ENCODE assay signal across 14 mouse cellular contexts in genomic region chr13:82942691-82943341, GRCm38 (mm10).
DNase-seq lines count a peak whose midpoint lies in the region; ATAC-seq and TF ChIP-seq lines count a peak whose summit lies in the region.
"Had no signal": no experiment of that assay in that cellular context is flagged by ENCODE, and none has a peak within 500 bp of the region (broad histone marks: within the 10 kb centered on the region; RNA-seq: fewer than 3 reads in every experiment).

No protein-coding gene starts in this region.

- 39% methylated on average over 11 of the region's 11 CpGs for WGBS in forebrain, embryonic 12.5 days
- 62% methylated on average over 11 of the region's 11 CpGs for WGBS in forebrain, embryonic 10.5 days
- WGBS in lung, embryonic 14.5 days = 38% methylated on average over 11 of the region's 11 CpGs
- 38% methylated on average over 11 of the region's 11 CpGs for WGBS in lung, postnatal 0 days
- WGBS in heart, embryonic 13.5 days = 22% methylated on average over 11 of the region's 11 CpGs
- 72% methylated on average over 11 of the region's 11 CpGs for WGBS in liver, embryonic 11.5 days

- TF ChIP-seq CTCF in lung, embryonic 14.5 days (IDR thresholded peaks at IDR 0.05; ENCODE audit: low read depth) = no peak
- TF ChIP-seq CTCF in lung, postnatal 0 days (IDR thresholded peaks at IDR 0.05) = no peak

- no peaks in the 10 kb centered on the region for H3K27me3 ChIP-seq in forebrain, embryonic 12.5 days
- no peaks in the 10 kb centered on the region for H3K27me3 ChIP-seq in forebrain, embryonic 10.5 days (ENCODE audit: poor library complexity, severe bottlenecking)
- H3K27me3 ChIP-seq in lung, embryonic 14.5 days (ENCODE audit: insufficient read depth, low read length) = no peaks in the 10 kb centered on the region
- H3K27me3 ChIP-seq in lung, postnatal 0 days (replicated peaks; ENCODE audit: insufficient read depth, low read length) = no peaks in the 10 kb centered on the region
- no peaks in the 10 kb centered on the region for H3K27me3 ChIP-seq in heart, embryonic 13.5 days (replicated peaks)
- no peaks in the 10 kb centered on the region for H3K27me3 ChIP-seq in myocyte (ENCODE audit: control insufficient read depth, insufficient read depth, insufficient read length)
- no peaks in the 10 kb centered on the region for H3K27me3 ChIP-seq in liver, embryonic 11.5 days (replicated peaks; ENCODE audit: control insufficient read depth, insufficient read depth, low read length)
- H3K27me3 ChIP-seq: limb, embryonic 12.5 days; neural tube, embryonic 15.5 days had no signal

- peak overlapping the region; percentile 29; the same call in 1 of the 2 replicates for H3K4me2 ChIP-seq in forebrain, embryonic 12.5 days
- H3K4me2 ChIP-seq in lung, embryonic 14.5 days = 0 out of 2 replicates have a peak overlapping the region, but pooled peaks have one; percentile 16
- no peak overlapping the region for H3K4me2 ChIP-seq in lung, postnatal 0 days (replicated peaks; ENCODE audit: low read depth, low read length)
- peak overlapping the region; percentile 69 for H3K4me2 ChIP-seq in heart, embryonic 13.5 days
- H3K4me2 ChIP-seq in myocyte (ENCODE audit: low read depth) = peak overlapping the region; percentile 60
- H3K4me2 ChIP-seq in liver, embryonic 11.5 days = no peak overlapping the region
- H3K4me2 ChIP-seq: limb, embryonic 12.5 days; neural tube, embryonic 15.5 days had no signal

- H3ac ChIP-seq in myocyte (ENCODE audit: control insufficient read depth, insufficient read length) = no peak overlapping the region

- H3K4me3 ChIP-seq in forebrain, embryonic 12.5 days (replicated peaks) = no peak overlapping the region
- no peak overlapping the region for H3K4me3 ChIP-seq in forebrain, embryonic 10.5 days
- no peak overlapping the region for H3K4me3 ChIP-seq in lung, embryonic 14.5 days (ENCODE audit: low read depth, low read length)
- H3K4me3 ChIP-seq in lung, postnatal 0 days (ENCODE audit: low read depth, low read length) = no peak overlapping the region
- H3K4me3 ChIP-seq in heart, embryonic 13.5 days = peak overlapping the region; percentile 42
- no peak overlapping the region for H3K4me3 ChIP-seq in myocyte
- no peak overlapping the region for H3K4me3 ChIP-seq in liver, embryonic 11.5 days (ENCODE audit: low read depth, low read length)
- H3K4me3 ChIP-seq: limb, embryonic 12.5 days; neural tube, embryonic 15.5 days had no signal

- no peak for TF ChIP-seq POLR2A in myocyte (IDR thresholded peaks at IDR 0.05; ENCODE audit: insufficient read length, low read depth)

- TF ChIP-seq EP300 in lung, postnatal 0 days (IDR thresholded peaks at IDR 0.05) = no peak

- no peak for DNase-seq in forebrain, embryonic 10.5 days (ENCODE audit: extremely low spot score, low spot score)
- peak; percentile 4 for DNase-seq in lung, embryonic 14.5 days
- no peak for DNase-seq in lung, postnatal 0 days (ENCODE audit: low spot score)
- DNase-seq in liver, embryonic 11.5 days (ENCODE audit: low spot score) = no peak
- DNase-seq in kidney, postnatal 14 days = no peak
- DNase-seq: cerebellum, adult 11-12 months; kidney, postnatal 4 days; lung, postnatal 4 days; thymus, postnatal 4 days had no signal

- ATAC-seq in forebrain, embryonic 12.5 days (ENCODE audit: low FRiP score) = no peak
- ATAC-seq in lung, embryonic 14.5 days (ENCODE audit: insufficient read depth) = no peak
- ATAC-seq in lung, postnatal 0 days = no peak
- no peak for ATAC-seq in heart, embryonic 13.5 days (ENCODE audit: extremely low read depth, insufficient number of reproducible peaks, low FRiP score, low TSS enrichment)
- ATAC-seq in liver, embryonic 11.5 days (replicated peaks; ENCODE audit: low FRiP score) = no peak

- H3K4me1 ChIP-seq in forebrain, embryonic 12.5 days = peaks cover 6% of the 10 kb centered on the region; the same call in 1 of the 2 replicates
- H3K4me1 ChIP-seq in forebrain, embryonic 10.5 days = peaks cover 6% of the 10 kb centered on the region; the same call in 1 of the 2 replicates
- H3K4me1 ChIP-seq in lung, embryonic 14.5 days (ENCODE audit: insufficient read depth) = no peaks in the 10 kb centered on the region
- no peaks in the 10 kb centered on the region for H3K4me1 ChIP-seq in lung, postnatal 0 days (ENCODE audit: insufficient read depth, low read depth, low read length)
- H3K4me1 ChIP-seq in heart, embryonic 13.5 days = no peaks in the 10 kb centered on the region
- no peaks in the 10 kb centered on the region for H3K4me1 ChIP-seq in liver, embryonic 11.5 days (replicated peaks; ENCODE audit: control insufficient read depth, insufficient read depth, low read length)
- H3K4me1 ChIP-seq: limb, embryonic 12.5 days; neural tube, embryonic 15.5 days had no signal

- H3K9ac ChIP-seq in forebrain, embryonic 12.5 days = no peak overlapping the region
- H3K9ac ChIP-seq in lung, embryonic 14.5 days = no peak overlapping the region
- H3K9ac ChIP-seq in lung, postnatal 0 days (replicated peaks; ENCODE audit: low read depth) = no peak overlapping the region
- H3K9ac ChIP-seq in heart, embryonic 13.5 days = peak overlapping the region; percentile 71
- no peak overlapping the region for H3K9ac ChIP-seq in liver, embryonic 11.5 days (ENCODE audit: low read depth, low read length)
- H3K9ac ChIP-seq: limb, embryonic 12.5 days; neural tube, embryonic 15.5 days had no signal

- no peaks in the 10 kb centered on the region for H3K79me2 ChIP-seq in myocyte (ENCODE audit: control insufficient read depth, insufficient read depth)

- no peaks in the 10 kb centered on the region for H3K36me3 ChIP-seq in forebrain, embryonic 12.5 days (replicated peaks)
- no peaks in the 10 kb centered on the region for H3K36me3 ChIP-seq in forebrain, embryonic 10.5 days (replicated peaks)
- H3K36me3 ChIP-seq in lung, embryonic 14.5 days (ENCODE audit: insufficient read depth) = no peaks in the 10 kb centered on the region
- no peaks in the 10 kb centered on the region for H3K36me3 ChIP-seq in lung, postnatal 0 days (ENCODE audit: insufficient read depth, low read length)
- no peaks in the 10 kb centered on the region for H3K36me3 ChIP-seq in heart, embryonic 13.5 days
- H3K36me3 ChIP-seq in myocyte (ENCODE audit: control insufficient read depth, insufficient read depth) = no peaks in the 10 kb centered on the region
- H3K36me3 ChIP-seq in liver, embryonic 11.5 days (ENCODE audit: control insufficient read depth, insufficient read depth, low read length) = no peaks in the 10 kb centered on the region
- H3K36me3 ChIP-seq: limb, embryonic 12.5 days; neural tube, embryonic 15.5 days had no signal

- no peak overlapping the region for H3K27ac ChIP-seq in forebrain, embryonic 12.5 days
- no peak overlapping the region for H3K27ac ChIP-seq in forebrain, embryonic 10.5 days
- no peak overlapping the region for H3K27ac ChIP-seq in lung, embryonic 14.5 days (ENCODE audit: low read depth)
- no peak overlapping the region for H3K27ac ChIP-seq in lung, postnatal 0 days (ENCODE audit: low read length)
- peak overlapping the region; percentile 20; the same call in 1 of the 2 replicates for H3K27ac ChIP-seq in heart, embryonic 13.5 days (replicated peaks)
- H3K27ac ChIP-seq in liver, embryonic 11.5 days (ENCODE audit: low read depth, low read length) = no peak overlapping the region
- H3K27ac ChIP-seq: limb, embryonic 12.5 days; neural tube, embryonic 15.5 days had no signal

- H3K9me3 ChIP-seq in forebrain, embryonic 12.5 days = no peaks in the 10 kb centered on the region
- no peaks in the 10 kb centered on the region for H3K9me3 ChIP-seq in forebrain, embryonic 10.5 days
- no peaks in the 10 kb centered on the region for H3K9me3 ChIP-seq in lung, embryonic 14.5 days (ENCODE audit: low read depth, low read length)
- H3K9me3 ChIP-seq in lung, postnatal 0 days (ENCODE audit: low read length) = no peaks in the 10 kb centered on the region
- no peaks in the 10 kb centered on the region for H3K9me3 ChIP-seq in heart, embryonic 13.5 days
- no peaks in the 10 kb centered on the region for H3K9me3 ChIP-seq in liver, embryonic 11.5 days (ENCODE audit: control insufficient read depth, low read length)
- H3K9me3 ChIP-seq: limb, embryonic 12.5 days; neural tube, embryonic 15.5 days had no signal

TF ChIP-seq in myocyte, 11 proteins besides CTCF, POLR2A, EP300 and RAD21:
- no peak for TF ChIP-seq E2F4 (IDR thresholded peaks at IDR 0.05; ENCODE audit: insufficient read depth)
- TF ChIP-seq MAX (IDR thresholded peaks at IDR 0.05; ENCODE audit: low read depth) = no peak
- TF ChIP-seq USF1 (IDR thresholded peaks at IDR 0.05; ENCODE audit: low read depth) = no peak
TF ChIP-seq in myocyte: peak in this region for 0.

Comparison
In these comparisons a context has a peak if more than half of its experiments do, and no peak if none do; other contexts are left out.
1. H3K4me2 ChIP-seq: peak in forebrain, embryonic 12.5 days (single experiment), lung, embryonic 14.5 days (single experiment), heart, embryonic 13.5 days (single experiment) and myocyte (single experiment); none in lung, postnatal 0 days (single experiment) and liver, embryonic 11.5 days (single experiment).